Mouse (Mus musculus) neural tube, embryonic 13.5 days (tissue): ENCODE measurements at regions not wholly inside any gene's neighbourhood (a gene's known extent, or its start where the extent isn't known, plus 50 kb on each side); places are given as distances from the start of the nearest gene placed in this dataset.

Experiments used
- ATAC-seq: fragments of 200-750 bp; cut with Nextera tagmentation; 2 replicates; pipeline ENCODE4 v1.8.0; 2017; ENCODE audit warnings: low read depth, mild to moderate bottlenecking, moderate TSS enrichment, moderate library complexity
- H3K27ac ChIP-seq: fragments of 300-500 bp; sonication (generic); replicated peaks from 2 replicates; pipeline ENCODE4 v1.5.1; 2015; ENCODE audit warnings: moderate library complexity, mild to moderate bottlenecking, inconsistent platforms
- H3K27me3 ChIP-seq: fragments of 300-500 bp; sonication (generic); 2 replicates; pipeline ENCODE4 v1.6.1; 2015; ENCODE audit warnings: mild to moderate bottlenecking, inconsistent platforms
- H3K36me3 ChIP-seq: fragments of 300-500 bp; sonication (generic); 2 replicates; pipeline ENCODE4 v1.6.1; 2015; ENCODE audit warnings: mild to moderate bottlenecking, inconsistent platforms
- H3K4me1 ChIP-seq: fragments of 300-500 bp; sonication (generic); replicated peaks from 2 replicates; pipeline ENCODE4 v1.6.1; 2015; ENCODE audit warnings: inconsistent platforms
- H3K4me2 ChIP-seq: fragments of 300-500 bp; sonication (generic); 2 replicates; pipeline ENCODE4 v1.6.1; 2015; ENCODE audit warnings: inconsistent platforms, mild to moderate bottlenecking, moderate library complexity
- H3K4me3 ChIP-seq: fragments of 300-500 bp; sonication (generic); 2 replicates; pipeline ENCODE4 v1.5.1; 2015; ENCODE audit warnings: mild to moderate bottlenecking, inconsistent platforms
- H3K9ac ChIP-seq: fragments of 300-500 bp; sonication (generic); 2 replicates; pipeline ENCODE4 v1.6.1; 2015; ENCODE audit warnings: moderate library complexity, mild to moderate bottlenecking, inconsistent platforms
- H3K9me3 ChIP-seq: fragments of 300-500 bp; sonication (generic); 2 replicates; pipeline ENCODE4 v1.6.1; 2016; ENCODE audit warnings: inconsistent platforms
- WGBS: fragments of 180-500 bp; shearing (Covaris S2); methylation state at CpG from one replicate; pipeline ENCODE4 v1.1.7; 2015; 5-methylcytosine and 5-hydroxymethylcytosine counted together

DNA sequence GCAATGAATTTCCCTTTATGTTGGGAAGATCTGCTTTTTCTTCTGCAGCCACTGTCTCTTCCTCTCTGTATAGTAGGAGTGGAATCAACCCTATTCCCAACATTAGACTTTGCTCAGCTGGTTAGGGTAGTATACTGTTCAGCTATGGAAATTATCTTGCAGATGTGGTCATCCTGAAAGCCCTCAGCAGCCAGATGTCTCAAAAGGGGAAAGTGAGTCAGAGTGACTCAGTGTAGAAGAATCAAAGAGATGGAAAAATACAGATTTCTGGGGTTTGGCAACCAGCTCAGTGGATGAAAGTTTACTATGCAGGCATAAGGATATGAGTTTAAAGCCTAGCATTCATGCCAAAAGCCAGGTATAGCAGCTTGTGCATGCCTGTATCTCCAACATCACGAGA lies 300.9 kb upstream of the Nmur2 start:
- ATAC-seq, result no peak

GRCm38 (mm10) chr11:56341040-56341439 lies 300.2 kb upstream of the Nmur2 start:
- Histone ChIP-seq H3K4me3 (no peak overlapping the region), H3K27ac (no peak overlapping the region), H3K4me1 (no peaks in the 10 kb centered on the region), H3K27me3 (no peaks in the 10 kb centered on the region), H3K4me2 (no peak overlapping the region), H3K36me3 (no peaks in the 10 kb centered on the region), H3K9ac (no peak overlapping the region), H3K9me3 (no peaks in the 10 kb centered on the region)
- ATAC-seq, result no peak
- WGBS, result 70% methylated on average over 2 of the region's 2 CpGs

More for the DNA sequence above, 300.9 kb upstream of the Nmur2 start:
- Histone ChIP-seq H3K4me1 (no peaks in the 10 kb centered on the region), H3K4me3 (no peak overlapping the region), H3K27ac (no peak overlapping the region), H3K4me2 (no peak overlapping the region), H3K9ac (no peak overlapping the region), H3K9me3 (no peaks in the 10 kb centered on the region), H3K36me3 (no peaks in the 10 kb centered on the region), H3K27me3 (no peaks in the 10 kb centered on the region)
- WGBS, result 66% methylated on average over 1 of the region's 1 CpGs

- Histone ChIP-seq H3K9me3 (no peaks in the 10 kb centered on the region), H3K27ac (no peak overlapping the region), H3K9ac (no peak overlapping the region), H3K4me1 (no peaks in the 10 kb centered on the region), H3K4me3 (no peak overlapping the region), H3K4me2 (no peak overlapping the region), H3K36me3 (no peaks in the 10 kb centered on the region), H3K27me3 (no peaks in the 10 kb centered on the region)
- no peak for ATAC-seq
- WGBS, result 78% methylated on average over 2 of the region's 2 CpGs
Observed at GRCm38 (mm10) chr11:56338511-56338910, 297.7 kb upstream of the Nmur2 start.

DNA sequence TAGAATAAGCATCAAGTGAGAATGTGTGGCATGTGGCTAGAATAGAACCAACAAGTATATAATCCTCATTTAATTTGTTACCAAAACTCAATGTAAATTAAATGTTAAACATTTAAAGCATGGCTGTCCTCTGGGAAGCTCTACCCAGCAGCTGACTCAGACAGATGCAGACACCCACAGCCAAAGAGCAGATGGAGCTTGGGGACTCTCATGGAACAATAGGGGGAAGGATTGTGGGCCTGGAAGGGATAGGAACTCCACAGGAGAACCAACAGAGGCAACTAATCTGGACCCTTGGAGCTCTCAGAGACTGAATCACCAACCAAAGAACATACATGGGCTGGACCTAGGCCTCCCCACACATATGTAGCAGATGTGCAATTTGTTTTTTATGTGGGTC lies 295.1 kb upstream of the Nmur2 start:
- Histone ChIP-seq H3K4me3 (no peak overlapping the region), H3K36me3 (no peaks in the 10 kb centered on the region), H3K9ac (no peak overlapping the region), H3K9me3 (no peaks in the 10 kb centered on the region), H3K27me3 (no peaks in the 10 kb centered on the region), H3K4me2 (no peak overlapping the region), H3K27ac (no peak overlapping the region), H3K4me1 (no peaks in the 10 kb centered on the region)
- ATAC-seq, result no peak

DNA sequence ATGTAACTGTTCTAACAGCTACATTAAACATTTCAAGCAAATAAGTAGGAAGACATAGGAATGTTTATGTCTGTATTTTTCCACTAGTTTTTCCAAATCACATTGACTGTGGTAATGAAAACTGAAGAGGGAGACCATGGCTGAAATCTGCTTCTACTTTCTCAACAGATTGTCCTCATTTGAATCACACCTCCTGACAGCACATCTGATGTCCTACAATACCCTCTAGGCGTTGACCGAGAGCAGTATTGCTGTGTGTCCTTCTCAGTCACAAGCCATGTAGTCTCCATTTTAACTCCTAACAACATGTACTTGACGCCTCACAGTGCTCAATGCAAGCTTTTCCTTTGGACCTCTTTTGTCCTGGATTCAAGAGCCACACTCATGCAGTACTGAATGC lies 279.5 kb upstream of the Nmur2 start:
- ATAC-seq, result no peak
- no peaks in the 10 kb centered on the region for H3K27me3 ChIP-seq
- H3K4me3 ChIP-seq, result no peak overlapping the region
- H3K4me2 ChIP-seq, result no peak overlapping the region
- no peaks in the 10 kb centered on the region for H3K9me3 ChIP-seq
- no peaks in the 10 kb centered on the region for H3K4me1 ChIP-seq
- no peak overlapping the region for H3K9ac ChIP-seq
- 90% methylated on average over 3 of the region's 3 CpGs for WGBS
- no peaks in the 10 kb centered on the region for H3K36me3 ChIP-seq
- H3K27ac ChIP-seq, result no peak overlapping the region

DNA sequence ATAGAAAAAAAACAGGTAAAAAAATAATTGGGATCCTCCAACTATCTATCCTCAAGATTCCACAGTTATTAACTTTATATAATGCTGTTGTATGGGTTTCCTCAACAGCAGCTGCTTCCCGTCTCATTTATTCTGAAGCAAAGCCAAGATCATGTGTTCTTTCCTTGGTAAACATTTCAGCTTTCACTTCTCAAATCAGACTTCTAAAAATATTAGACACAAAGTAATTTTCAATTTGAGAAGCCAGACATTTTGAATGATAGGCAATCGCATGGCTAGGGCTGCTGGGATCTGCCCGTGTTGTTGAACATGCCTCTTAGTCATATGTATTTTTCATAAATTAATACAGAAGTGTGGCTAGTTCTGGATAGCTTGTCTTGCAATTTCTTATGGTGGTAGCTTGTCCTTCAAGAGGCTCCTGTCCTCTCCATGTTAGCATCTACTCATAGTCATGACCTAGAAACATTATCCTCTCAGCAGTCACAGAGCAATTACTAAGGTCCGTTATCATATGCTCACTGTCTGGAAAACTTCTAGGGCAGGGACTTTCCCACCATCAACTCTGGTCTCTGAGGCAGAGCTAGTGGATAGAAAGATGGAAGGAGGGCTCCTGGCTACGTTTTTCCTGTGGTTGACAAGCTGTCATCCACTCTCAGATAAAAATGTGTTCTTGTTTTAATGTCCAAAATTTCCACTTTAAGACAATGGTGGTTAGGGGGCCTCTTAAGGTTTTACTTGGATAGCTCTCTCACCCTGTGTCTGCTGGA lies 274.6 kb upstream of the Nmur2 start:
- no peaks in the 10 kb centered on the region for H3K4me1 ChIP-seq
- H3K9ac ChIP-seq, result no peak overlapping the region
- H3K27ac ChIP-seq, result no peak overlapping the region

DNA sequence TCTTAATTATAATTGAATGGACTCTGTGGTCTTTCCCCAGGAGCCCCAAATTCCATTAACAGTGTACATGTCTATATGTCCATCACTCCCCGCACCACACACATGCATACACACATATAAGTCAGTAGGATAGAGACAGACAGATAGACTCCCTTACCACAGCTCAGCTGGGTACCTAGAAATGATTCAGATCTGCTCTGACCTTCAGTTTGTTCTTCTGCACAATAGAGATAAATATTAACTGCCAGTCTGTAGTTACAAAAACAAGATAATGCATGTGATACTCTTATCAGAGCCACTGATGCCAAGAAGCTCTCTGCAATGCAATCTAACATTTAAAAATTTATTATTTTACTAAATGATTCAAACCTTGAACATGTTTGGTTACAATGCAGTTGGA lies 268.7 kb upstream of the Nmur2 start:
- Histone ChIP-seq H3K9ac (no peak overlapping the region), H3K36me3 (no peaks in the 10 kb centered on the region), H3K27me3 (no peaks in the 10 kb centered on the region), H3K4me3 (no peak overlapping the region), H3K27ac (no peak overlapping the region), H3K9me3 (no peaks in the 10 kb centered on the region), H3K4me2 (no peak overlapping the region), H3K4me1 (no peaks in the 10 kb centered on the region)
- no peak for ATAC-seq
- WGBS, result 94% methylated on average over 1 of the region's 1 CpGs

More for the DNA sequence above, 274.6 kb upstream of the Nmur2 start:
- Histone ChIP-seq H3K36me3 (no peaks in the 10 kb centered on the region), H3K9me3 (no peaks in the 10 kb centered on the region), H3K4me3 (no peak overlapping the region), H3K27me3 (no peaks in the 10 kb centered on the region), H3K4me2 (no peak overlapping the region)
- 88% methylated on average over 5 of the region's 5 CpGs for WGBS
- ATAC-seq, result no peak

- H3K4me1 ChIP-seq, result no peaks in the 10 kb centered on the region
- H3K9ac ChIP-seq, result no peak overlapping the region
- H3K4me2 ChIP-seq, result no peak overlapping the region
- 86% methylated on average over 5 of the region's 5 CpGs for WGBS
- H3K4me3 ChIP-seq, result no peak overlapping the region
- no peaks in the 10 kb centered on the region for H3K9me3 ChIP-seq
- ATAC-seq, result no peak
- H3K36me3 ChIP-seq, result no peaks in the 10 kb centered on the region
- H3K27me3 ChIP-seq, result no peaks in the 10 kb centered on the region
- H3K27ac ChIP-seq, result no peak overlapping the region
Observed at GRCm38 (mm10) chr11:56308383-56309105, 267.7 kb upstream of the Nmur2 start.

- Histone ChIP-seq H3K9me3 (no peaks in the 10 kb centered on the region), H3K27ac (no peak overlapping the region), H3K4me2 (no peak overlapping the region), H3K27me3 (no peaks in the 10 kb centered on the region), H3K36me3 (no peaks in the 10 kb centered on the region), H3K4me1 (no peaks in the 10 kb centered on the region), H3K9ac (no peak overlapping the region), H3K4me3 (no peak overlapping the region)
- ATAC-seq, result no peak
- 37% methylated on average over 3 of the region's 3 CpGs for WGBS
Observed at GRCm38 (mm10) chr11:56307051-56307450, 266.2 kb upstream of the Nmur2 start.

DNA sequence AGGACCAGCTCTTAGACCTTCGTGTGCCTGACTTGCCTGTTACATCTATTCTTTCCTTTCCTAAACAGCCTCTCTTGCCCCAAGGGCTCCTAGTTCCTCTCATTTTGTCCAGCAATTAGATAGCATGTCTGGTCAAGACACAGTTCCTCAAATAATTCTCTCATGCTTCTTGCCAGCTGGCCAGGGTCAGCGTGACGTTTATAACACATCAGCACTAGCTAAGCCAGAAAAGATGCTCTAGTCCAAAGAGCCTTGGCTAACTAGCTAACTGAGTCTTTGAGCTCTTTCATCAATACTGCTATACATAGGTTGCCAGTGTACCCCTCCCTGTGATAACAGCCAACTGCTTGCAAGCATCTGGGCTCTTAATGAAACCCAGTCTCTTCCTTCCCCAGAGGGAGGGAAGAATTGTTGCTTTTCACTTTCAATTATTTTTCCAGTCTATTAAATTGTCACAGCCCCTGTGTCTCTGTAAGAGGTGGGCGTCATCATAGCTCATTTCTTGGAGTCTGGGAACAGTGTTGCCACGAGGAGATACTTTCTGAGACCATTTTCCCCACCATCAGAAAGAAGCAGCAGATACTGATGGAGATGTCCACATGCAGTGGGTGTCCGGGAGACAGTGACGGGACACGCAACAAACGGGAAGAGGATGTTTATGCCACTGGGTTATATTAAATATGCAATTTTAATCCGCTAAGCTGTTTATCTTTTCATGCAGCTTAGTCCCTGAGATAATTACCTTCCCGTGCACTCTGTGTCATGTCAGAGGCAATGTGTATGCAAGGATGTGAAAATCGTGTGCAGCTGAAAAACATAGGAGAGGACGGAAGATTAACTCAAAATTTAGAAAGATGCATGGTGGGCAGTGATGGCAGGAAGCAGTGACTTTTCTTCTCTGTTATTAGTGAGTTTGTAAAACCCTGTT lies 250.1 kb upstream of the Nmur2 start:
- peaks cover 10% of the 10 kb centered on the region for H3K4me1 ChIP-seq
- H3K27me3 ChIP-seq, result no peaks in the 10 kb centered on the region
- H3K27ac ChIP-seq, result peak overlapping the region; percentile 64
- ATAC-seq, result peak; percentile 59
- H3K36me3 ChIP-seq, result no peaks in the 10 kb centered on the region
- 63% methylated on average over 13 of the region's 13 CpGs for WGBS
- H3K4me3 ChIP-seq, result no peak overlapping the region
- no peaks in the 10 kb centered on the region for H3K9me3 ChIP-seq
- no peak overlapping the region for H3K9ac ChIP-seq
- no peak overlapping the region for H3K4me2 ChIP-seq

GRCm38 (mm10) chr11:56285575-56286260 lies 244.9 kb upstream of the Nmur2 start:
- WGBS, result 94% methylated on average over 2 of the region's 2 CpGs
- Histone ChIP-seq H3K27ac (no peak overlapping the region), H3K4me3 (no peak overlapping the region), H3K9ac (no peak overlapping the region), H3K4me2 (no peak overlapping the region), H3K9me3 (no peaks in the 10 kb centered on the region), H3K27me3 (no peaks in the 10 kb centered on the region), H3K36me3 (no peaks in the 10 kb centered on the region), H3K4me1 (peaks cover 3% of the 10 kb centered on the region; the same call in 1 of the 2 replicates)
- ATAC-seq, result no peak
